Mouse (Mus musculus) T-helper 1 cell (primary cell): Measurements from ENCODE around the gene Inka1.

Source experiments
- in situ Hi-C: fragments of 300-600 bp; cut with MboI, MseI; formaldehyde crosslinking; loops from one replicate; pipeline ENCODE4 v1.15.1; 2025; ENCODE audit warnings: high pct_unique_total_duplicates

The Inka1 gene

DNA sequence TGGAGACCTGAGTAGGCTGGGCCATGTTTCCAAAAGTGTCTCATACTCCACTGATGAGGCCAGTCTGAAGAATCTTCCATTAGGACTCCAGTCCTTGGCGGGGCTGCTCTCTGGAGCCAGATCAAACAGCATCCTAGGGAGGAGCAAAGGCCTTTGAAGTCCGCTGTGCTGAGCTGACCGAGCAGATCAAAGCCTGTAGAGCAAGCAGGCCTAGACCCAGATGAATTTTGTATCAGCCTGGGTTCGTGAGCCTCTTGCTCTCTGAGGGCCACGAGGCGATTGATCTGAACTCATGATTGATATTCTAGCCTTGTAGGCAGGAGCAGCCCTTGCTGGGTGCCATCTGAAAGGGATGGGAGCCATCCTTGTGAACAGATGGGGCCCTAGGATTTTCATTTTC lies 25.8 kb downstream of the Inka1 start:
- in situ Hi-C loops = loop anchor here (5.0 kb wide), 1 partner anchor 107 kb away; no protein-coding TSS in a partner anchor

DNA sequence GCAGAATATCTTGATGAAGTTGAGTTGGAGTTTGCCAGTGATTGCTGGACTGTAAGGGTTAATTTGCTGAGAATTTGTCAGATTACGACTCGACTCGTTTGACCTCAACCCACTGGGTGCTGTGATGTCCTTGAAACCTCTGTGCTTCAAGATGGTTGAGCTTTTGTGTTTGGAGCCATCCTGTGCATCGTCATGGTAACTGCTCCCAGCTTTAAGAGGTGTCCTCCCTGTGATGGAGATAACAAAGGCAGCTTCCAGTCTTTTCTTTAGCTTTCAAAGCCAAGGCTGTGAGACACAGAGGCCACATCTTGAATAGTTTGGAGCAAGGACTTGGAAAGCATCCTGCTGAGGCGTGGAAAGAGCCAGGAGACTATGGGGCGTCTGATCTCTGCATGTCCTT lies 28.5 kb downstream of the Inka1 start:
- in situ Hi-C loops = no loop called here

DNA sequence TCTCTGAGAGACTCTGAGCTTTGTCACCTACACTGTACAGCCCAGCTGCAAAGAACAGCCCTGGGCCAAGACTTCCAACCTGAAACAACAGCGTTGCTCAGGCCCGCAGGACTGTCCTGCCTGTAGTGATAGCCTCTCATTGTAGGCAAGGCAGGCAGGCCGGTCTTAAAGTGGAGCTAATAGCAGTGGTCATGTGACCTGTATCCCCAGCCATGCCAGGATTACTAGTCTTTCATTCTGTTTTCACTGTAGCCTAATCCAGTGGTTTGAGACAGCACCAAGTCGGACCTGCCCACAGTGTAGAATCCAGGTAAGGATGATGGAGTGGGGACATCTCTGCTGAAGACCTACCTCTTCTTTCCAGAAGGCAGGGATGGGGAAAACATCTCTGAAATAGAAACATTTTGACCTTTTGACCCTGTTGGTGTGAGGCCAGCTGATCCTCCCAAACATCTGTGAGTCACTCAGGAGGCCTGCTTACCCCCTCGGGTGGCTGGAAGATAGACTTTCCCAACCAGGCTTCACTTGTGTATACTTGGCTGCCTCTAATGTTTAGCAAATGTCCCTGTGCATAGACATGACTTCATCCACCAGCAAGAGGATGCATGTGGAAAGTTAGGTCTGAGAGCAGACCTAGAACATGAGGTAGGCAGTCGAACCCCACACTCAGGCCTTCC lies 29.9 kb downstream of the Inka1 start:
- in situ Hi-C loops = no loop called here

DNA sequence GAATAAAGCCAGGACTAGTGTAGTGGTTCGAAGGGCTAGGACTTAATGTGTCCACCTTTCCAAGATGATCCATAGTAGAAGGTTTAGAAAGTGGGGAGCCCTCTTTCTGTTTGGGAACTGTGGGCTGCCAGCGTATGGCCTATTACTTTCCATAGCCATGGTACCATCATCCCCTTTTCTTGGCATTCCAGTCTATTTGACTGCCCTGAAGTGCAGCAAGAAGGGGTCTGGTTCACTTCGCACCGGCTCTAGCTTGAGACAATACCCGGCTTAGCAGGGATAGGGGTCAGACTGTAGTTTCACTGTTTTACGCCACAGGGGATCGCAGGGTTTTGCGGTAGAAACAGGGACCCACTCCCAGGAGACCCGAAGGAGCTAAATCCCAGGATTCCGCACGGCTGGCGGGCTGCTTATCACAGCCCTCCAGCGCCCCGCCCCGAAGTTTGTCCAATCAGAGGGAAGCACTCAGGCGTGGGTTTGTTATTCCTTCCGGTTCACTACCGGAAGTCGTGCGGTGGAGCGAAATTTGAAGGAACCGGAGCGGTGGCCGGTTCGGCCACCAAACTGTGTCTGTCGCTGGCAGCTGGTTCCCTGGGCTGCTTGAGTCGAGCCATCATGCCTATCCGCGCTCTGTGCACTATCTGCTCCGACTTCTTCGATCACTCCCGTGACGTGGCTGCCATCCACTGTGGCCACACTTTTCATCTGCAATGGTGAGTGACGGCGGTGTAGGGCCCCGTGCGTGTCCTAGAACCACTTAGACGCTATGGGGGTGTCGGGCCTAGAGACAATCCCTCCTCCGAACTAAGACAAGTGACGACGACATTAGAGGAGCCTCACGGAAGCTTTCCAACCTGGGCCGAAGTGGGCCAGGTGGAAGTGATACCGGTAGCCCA lies 35.0 kb downstream of the Inka1 start:
- in situ Hi-C loops = no loop called here

DNA sequence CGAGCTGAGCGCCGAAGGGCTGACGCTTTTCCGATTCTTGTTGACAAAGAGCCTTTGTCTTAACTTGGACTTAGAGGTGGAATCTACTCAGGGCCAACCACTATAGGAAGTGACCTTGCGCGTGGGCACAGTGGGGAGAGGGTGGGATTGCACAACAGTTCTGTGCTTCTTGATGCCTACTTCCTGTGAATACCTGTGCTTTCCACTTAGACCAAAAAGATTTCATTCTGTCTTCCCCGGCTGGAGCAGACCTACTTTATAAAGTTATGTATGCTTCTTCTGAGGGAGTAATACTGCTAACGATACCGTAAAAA lies 35.8 kb downstream of the Inka1 start, which contains the start of gene Traip:
Traip (plus strand) TSS at position 215 of the 314 bp plus-strand sequence.
- in situ Hi-C loops = no loop called here

DNA sequence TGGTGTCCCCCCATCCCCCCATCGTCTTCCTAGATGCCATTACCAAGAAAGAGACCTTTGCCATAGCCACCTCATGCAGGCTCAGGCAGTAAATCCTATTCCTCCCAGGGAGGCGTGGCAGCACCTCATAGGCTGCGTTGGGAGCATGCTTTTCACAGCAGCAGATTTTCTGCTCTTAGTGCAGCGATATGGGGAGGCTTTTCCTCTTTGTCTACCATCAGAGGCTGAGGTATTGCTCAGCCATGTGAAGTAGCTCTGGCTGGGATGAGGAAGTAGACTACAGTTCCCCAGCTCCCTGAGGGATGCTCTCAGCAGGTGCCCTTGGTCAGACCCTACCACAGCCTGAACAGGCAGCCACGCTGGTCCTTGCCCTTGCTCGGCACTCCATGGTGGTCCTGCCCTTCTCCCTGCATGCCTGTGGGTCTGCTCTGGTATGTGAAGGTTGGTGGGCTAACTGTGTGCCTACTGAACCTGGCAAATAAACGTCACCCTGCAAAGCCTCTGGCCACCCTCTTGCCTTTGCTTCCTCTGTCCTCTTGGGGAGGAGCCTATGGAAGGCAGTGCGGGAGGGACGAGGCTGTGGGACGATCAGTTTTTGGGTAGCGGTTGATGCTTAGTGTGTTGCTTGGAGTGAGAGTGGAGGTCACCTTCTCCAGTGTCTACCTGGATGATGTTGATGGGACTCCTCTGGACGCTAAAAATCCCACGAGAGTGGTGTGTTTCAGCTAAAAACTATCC lies 36.3 kb downstream of the Inka1 start:
- in situ Hi-C loops = no loop called here

DNA sequence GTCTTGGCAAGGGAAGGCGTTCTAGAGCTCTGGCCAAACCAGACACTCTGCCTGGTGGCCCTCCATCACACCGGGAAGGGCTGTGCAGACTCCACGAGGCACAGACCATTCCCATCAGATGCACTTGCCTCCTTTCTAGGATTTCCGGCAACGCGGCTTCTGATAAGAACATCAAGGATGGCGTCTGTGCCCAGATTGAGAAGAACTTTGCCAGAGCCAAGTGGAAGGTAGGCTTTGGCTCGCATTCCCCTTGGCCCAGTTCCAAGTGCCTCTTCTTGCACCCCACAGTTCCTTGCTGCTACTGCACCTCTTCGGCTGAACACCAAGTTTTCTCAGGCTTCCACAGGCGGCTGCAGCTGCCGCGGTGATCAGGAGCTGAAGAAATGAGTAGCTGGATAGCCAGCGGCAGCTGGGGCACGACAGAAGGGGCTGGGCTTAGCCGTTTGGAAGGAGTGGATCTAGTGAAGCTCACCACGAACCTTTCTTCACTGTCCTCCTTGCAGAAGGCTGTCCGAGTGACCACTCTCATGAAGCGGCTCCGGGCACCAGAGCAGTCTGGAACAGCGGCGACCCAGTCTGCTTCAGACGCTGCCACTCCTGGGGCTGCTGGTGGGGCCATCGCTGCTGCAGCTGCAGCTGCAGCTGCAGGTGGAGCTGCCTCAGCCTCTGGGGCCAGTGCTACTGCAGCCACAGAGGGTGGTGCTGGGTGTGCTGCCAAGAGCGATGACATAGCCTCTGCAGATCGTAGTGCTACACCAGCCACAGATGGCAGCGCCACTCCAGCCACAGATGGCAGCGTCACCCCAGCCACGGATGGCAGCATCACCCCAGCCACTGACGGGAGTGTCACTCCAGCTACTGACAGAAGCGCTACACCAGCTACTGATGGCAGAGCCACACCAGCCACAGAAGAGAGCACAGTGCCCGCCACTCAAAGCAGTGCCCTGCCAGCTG lies 38.2 kb downstream of the Inka1 start:
- in situ Hi-C loops = no loop called here

DNA sequence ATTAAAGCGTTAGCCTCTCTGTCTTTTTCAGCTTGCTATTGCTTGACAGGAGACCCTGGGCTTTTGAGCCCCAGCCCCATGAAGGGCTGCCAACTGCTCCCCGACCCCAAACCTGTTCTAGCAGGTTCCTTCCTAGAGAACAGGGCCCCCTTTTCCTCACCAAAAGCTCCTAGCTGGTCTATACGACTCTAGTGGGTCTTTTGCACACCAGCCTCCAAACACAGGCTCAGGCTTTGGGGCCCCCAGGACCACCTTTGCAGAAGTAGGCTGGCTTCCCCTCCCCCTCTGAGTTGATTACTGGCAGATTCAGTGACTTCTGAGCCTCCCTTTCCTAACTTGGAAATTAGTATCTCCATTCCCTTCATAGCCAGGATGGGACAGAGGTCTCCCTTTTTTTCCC lies 48.8 kb downstream of the Inka1 start:
- in situ Hi-C loops = no loop called here

DNA sequence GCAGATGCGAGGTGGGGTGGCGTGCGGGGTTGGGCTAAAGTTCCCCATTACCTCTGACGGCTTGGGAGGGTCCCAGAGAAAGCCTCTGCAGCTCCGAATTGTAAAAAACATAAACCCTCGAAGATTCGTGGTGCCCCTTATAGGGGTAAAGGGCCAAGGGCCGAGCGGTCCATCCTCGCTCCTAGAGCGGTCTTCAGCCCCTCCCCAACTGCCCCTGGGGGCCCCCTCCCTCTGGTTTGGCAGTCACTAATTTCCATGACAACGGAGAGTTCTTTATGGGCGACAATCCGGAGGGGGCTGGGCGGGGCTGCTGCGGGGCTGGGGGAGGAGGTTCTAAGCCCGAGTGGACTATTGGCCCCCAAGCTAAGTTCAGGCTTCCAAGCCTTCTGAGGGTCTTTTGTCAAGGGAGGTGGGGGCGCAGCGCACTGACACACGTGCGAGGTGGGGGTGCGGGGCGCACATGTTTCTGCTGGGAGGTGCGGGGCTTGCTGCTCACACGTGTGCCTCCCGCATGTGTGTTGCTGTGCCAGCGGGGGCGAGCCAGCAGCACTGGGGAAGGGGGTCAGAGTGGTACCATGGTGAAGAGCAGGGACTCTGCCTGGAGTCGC lies 49.4 kb downstream of the Inka1 start:
- in situ Hi-C loops = no loop called here

DNA sequence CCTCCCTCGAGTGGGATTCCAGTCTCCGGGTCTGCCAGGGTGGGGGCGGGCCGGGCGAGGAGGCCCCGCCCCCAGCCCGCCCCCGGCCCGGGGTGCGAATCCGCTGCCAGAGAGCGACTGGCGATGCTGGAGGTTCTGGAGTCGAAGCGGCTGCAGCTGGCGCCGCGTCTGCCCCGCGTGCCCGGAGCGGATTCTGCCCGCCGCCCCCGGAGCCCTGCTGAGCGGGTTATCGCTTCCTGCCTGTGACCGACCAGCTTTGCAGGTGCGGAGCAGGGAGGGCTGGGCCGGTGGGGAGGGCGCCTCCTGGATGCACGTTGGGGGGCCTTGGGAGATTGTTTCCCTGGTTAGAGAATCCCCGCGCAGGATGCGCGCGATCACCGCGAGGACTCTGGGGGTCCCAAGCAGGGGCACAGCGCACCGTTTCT lies 49.9 kb downstream of the Inka1 start:
- in situ Hi-C loops = no loop called here

DNA sequence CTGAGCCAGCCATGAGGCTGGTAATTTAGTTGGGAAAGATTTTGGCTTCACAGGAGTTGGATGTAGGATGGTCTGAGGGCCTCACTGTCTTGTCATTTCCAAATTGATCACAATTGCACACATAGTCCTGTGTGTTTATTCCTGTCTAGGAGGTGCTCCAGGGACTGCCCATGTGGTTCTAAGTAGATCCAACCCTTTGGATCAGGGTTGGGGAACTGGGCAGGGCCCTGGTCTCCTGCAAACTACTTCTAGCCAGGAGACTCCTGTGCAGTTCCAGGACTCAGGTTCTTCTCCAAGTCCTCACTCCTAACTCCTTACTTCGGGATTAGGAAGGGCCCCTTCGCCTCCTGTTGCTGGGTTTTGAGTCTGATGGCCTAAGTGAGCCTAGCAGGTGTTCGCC lies 50.3 kb downstream of the Inka1 start, which contains the start of gene Camkv:
Camkv (plus strand) TSS at position 301 of the 400 bp plus-strand sequence.
- in situ Hi-C loops = no loop called here
